In genomic region chr19:59709180-59709579, GRCm38 (mm10) we compare ENCODE assay signal across 28 mouse cellular contexts.
"Had no signal": no experiment of that assay in that cellular context is flagged by ENCODE, and none has a peak within 500 bp of the region (broad histone marks: within the 10 kb centered on the region; RNA-seq: fewer than 3 reads in every experiment).

No protein-coding gene starts in this region.

- H3K4me3 ChIP-seq: heart, embryonic 10.5 days; heart, embryonic 12.5 days; hindbrain, embryonic 10.5 days; hindbrain, embryonic 12.5 days; intestine, embryonic 15.5 days; left cerebral cortex, adult 2 months; limb, embryonic 10.5 days; limb, embryonic 12.5 days; liver, embryonic 13.5 days; liver, embryonic 15.5 days had no signal

- H3K4me2 ChIP-seq: heart, embryonic 12.5 days; hindbrain, embryonic 12.5 days; hindbrain, embryonic 14.5 days; intestine, embryonic 15.5 days; limb, embryonic 12.5 days; liver, embryonic 11.5 days; liver, embryonic 13.5 days; liver, embryonic 15.5 days had no signal

- H3K27ac ChIP-seq: heart, embryonic 10.5 days; hindbrain, embryonic 10.5 days; hindbrain, embryonic 12.5 days; hindbrain, embryonic 14.5 days; intestine, embryonic 15.5 days; left cerebral cortex, adult 2 months; limb, embryonic 10.5 days; limb, embryonic 12.5 days; liver, embryonic 13.5 days; liver, embryonic 15.5 days had no signal

- DNase-seq: gastrocnemius, postnatal 10 days; gastrocnemius, postnatal 25 days; heart, adult 18-20 months; heart, postnatal 10 days; heart, postnatal 4 days; kidney, adult 18-20 months; kidney, adult 8-10 months; kidney, postnatal 10 days; kidney, postnatal 25 days; layer of hippocampus, adult 9-11 months; layer of hippocampus, postnatal 36 days; liver; liver, embryonic 13.5 days; liver, postnatal 0 days had no signal

- H3K9ac ChIP-seq: heart, embryonic 12.5 days; hindbrain, embryonic 12.5 days; hindbrain, embryonic 14.5 days; intestine, embryonic 15.5 days; limb, embryonic 12.5 days; liver, embryonic 13.5 days; liver, embryonic 15.5 days; liver, postnatal 0 days had no signal

- ATAC-seq: hindbrain, embryonic 16.5 days; inflammation-experienced regulatory T-cells, adult 6 months; intestine, embryonic 15.5 days; intestine, postnatal 0 days; liver, postnatal 0 days had no signal

- H3K9me3 ChIP-seq: heart, embryonic 10.5 days; heart, embryonic 12.5 days; hindbrain, embryonic 10.5 days; hindbrain, embryonic 12.5 days; intestine, embryonic 15.5 days; limb, embryonic 10.5 days; limb, embryonic 12.5 days; liver, embryonic 13.5 days; liver, embryonic 15.5 days had no signal

- H3K36me3 ChIP-seq: heart, embryonic 10.5 days; heart, embryonic 12.5 days; hindbrain, embryonic 10.5 days; hindbrain, embryonic 12.5 days; intestine, embryonic 15.5 days; limb, embryonic 10.5 days; limb, embryonic 12.5 days; liver, embryonic 13.5 days; liver, embryonic 15.5 days had no signal

- H3K4me1 ChIP-seq: heart, embryonic 10.5 days; heart, embryonic 12.5 days; hindbrain, embryonic 10.5 days; hindbrain, embryonic 12.5 days; intestine, embryonic 15.5 days; liver, embryonic 13.5 days; liver, embryonic 15.5 days had no signal

- H3K27me3 ChIP-seq: heart, embryonic 12.5 days; hindbrain, embryonic 12.5 days; intestine, embryonic 15.5 days; liver, embryonic 13.5 days; liver, embryonic 15.5 days had no signal
